Mouse (Mus musculus): ENCODE measurements around the gene Plekhm3.

DNA sequence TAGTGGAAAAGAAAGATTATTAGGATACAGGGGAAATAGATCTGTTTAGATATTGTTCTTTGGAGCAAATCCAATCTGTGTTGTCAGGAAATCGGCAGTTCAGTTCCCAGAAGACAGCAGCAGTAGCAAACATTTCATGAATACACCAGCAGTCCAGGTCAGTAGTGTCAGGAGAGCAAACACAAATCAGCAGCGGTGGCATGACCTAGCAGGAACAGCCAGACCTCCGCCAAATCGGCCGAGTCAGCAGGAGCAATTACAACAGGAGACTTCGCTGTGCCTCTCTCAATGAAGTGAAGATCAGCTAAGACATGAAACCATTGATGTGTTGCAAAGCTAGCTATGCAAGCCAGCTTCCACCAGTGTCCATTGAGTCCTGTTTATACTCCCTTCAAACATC is 49.0 kb upstream of the Plekhm3 start:
- TF ChIP-seq GATA1 (IDR thresholded peaks at IDR 0.05; ENCODE audit: borderline replicate concordance, low read length) (no peak), FLI1 (IDR thresholded peaks at IDR 0.05; ENCODE audit: low read length) (no peak)
